Mouse (Mus musculus): Measurements from ENCODE around the gene Cacnb1.

DNA sequence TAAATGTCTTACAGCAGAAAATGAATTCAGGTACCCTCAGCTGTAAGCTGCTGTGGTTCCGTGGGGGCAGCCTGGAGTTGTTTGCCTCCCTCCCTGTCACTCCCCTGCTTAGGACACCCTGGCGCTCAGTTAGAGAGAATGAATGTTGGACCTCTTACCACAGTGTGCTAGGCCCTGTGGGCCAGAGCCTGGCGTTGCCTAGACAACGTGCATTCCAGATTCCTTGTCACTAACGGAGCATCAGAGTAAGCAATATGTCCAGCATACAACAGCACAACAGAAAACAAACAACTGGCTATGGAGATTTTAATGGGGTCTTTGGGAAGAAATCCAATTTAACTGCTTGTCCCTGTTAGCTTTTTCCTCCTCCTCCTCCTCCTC, 63.5 kb downstream of the Cacnb1 start:
- no peak for TF ChIP-seq MYOD1 (IDR thresholded peaks at IDR 0.05; ENCODE audit: control insufficient read depth, insufficient read length, low read depth)
- TF ChIP-seq CTCF (IDR thresholded peaks at IDR 0.05; ENCODE audit: control insufficient read depth, insufficient read depth, insufficient read length): no peak
- TF ChIP-seq MAX (IDR thresholded peaks at IDR 0.05): no peak
- TF ChIP-seq CEBPB (IDR thresholded peaks at IDR 0.05; ENCODE audit: low read depth): no peak
- no peak for TF ChIP-seq USF1 (IDR thresholded peaks at IDR 0.05; ENCODE audit: low read depth)
- no peak for TF ChIP-seq MYOG (IDR thresholded peaks at IDR 0.05; ENCODE audit: control insufficient read depth, extremely low read depth, insufficient read length)
